ENCODE assay signal across 25 mouse cellular contexts in the genomic region with DNA sequence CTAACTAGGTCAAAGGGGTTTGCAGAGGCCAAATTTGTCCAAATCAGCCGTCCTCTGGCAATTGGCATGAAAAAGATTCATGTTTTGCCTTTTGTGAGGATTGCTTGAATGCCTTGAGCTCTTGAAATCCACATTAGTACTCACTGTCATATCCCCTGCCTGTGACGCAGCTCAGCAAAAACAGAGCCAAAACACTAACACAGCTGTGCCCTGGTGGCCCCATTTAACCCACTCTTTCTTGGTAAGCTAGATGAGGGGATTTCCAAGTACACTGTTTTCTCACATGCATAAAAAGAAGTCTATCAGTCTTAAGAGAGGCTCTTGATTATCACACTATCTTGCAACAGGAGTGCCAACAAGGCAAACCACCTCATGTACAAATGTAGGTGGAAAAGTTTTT.
DNase-seq lines count a peak whose midpoint lies in the region; ATAC-seq and TF ChIP-seq lines count a peak whose summit lies in the region.
"Had no signal": no experiment of that assay in that cellular context is flagged by ENCODE, and none has a peak within 500 bp of the region (broad histone marks: within the 10 kb centered on the region; RNA-seq: fewer than 3 reads in every experiment).

No protein-coding gene starts in this region.

- DNase-seq in lung, embryonic 14.5 days: peak; percentile 6
- DNase-seq in lung, adult 18-20 months: no peak
- peak; percentile 77 for DNase-seq in A20 (ENCODE audit: low read depth, low spot score)
- peak; percentile 10 for DNase-seq in brain, adult 2 months (ENCODE audit: low read depth, low spot score)
- no peak for DNase-seq in heart, adult 8-10 months (ENCODE audit: low spot score)
- DNase-seq in kidney, postnatal 36 days: no peak
- DNase-seq: adrenal gland, adult 8-10 months; adrenal gland, postnatal 14 days; adrenal gland, postnatal 36 days; cerebellum, adult 11-12 months; cerebellum, adult 2 months; cerebellum, adult 9-10 months; cerebellum, postnatal 10 days; cerebellum, postnatal 36 days; embryo, embryonic 11 days had no signal

- ATAC-seq in lung, embryonic 14.5 days (ENCODE audit: insufficient read depth): no peak
- ATAC-seq: activated CD4-positive, CD25-positive, alpha-beta regulatory T cell, adult 4 months; forebrain, embryonic 14.5 days; forebrain, embryonic 16.5 days; Patski had no signal

- no peak overlapping the region for H3K4me2 ChIP-seq in lung, embryonic 14.5 days
- H3K4me2 ChIP-seq: embryonic facial prominence, embryonic 13.5 days; embryonic facial prominence, embryonic 15.5 days; forebrain, embryonic 12.5 days had no signal

- H3K36me3 ChIP-seq in lung, embryonic 14.5 days (ENCODE audit: insufficient read depth): no peaks in the 10 kb centered on the region
- H3K36me3 ChIP-seq: embryonic facial prominence, embryonic 13.5 days; embryonic facial prominence, embryonic 15.5 days; forebrain, embryonic 10.5 days; forebrain, embryonic 12.5 days; G1E had no signal

- no peaks in the 10 kb centered on the region for H3K4me1 ChIP-seq in lung, embryonic 14.5 days (ENCODE audit: insufficient read depth)
- H3K4me1 ChIP-seq: embryonic facial prominence, embryonic 13.5 days; embryonic facial prominence, embryonic 15.5 days; forebrain, embryonic 10.5 days; forebrain, embryonic 12.5 days had no signal

- no peak overlapping the region for H3K4me3 ChIP-seq in lung, embryonic 14.5 days (ENCODE audit: low read depth, low read length)
- H3K4me3 ChIP-seq: embryonic facial prominence, embryonic 13.5 days; embryonic facial prominence, embryonic 15.5 days; erythroblast, embryonic 14.5 days; forebrain, embryonic 10.5 days; forebrain, embryonic 12.5 days had no signal

- no peak overlapping the region for H3K27ac ChIP-seq in lung, embryonic 14.5 days (ENCODE audit: low read depth)
- H3K27ac ChIP-seq: embryonic facial prominence, embryonic 13.5 days; embryonic facial prominence, embryonic 15.5 days; forebrain, embryonic 10.5 days; forebrain, embryonic 12.5 days had no signal

- no peaks in the 10 kb centered on the region for H3K9me3 ChIP-seq in lung, embryonic 14.5 days (ENCODE audit: low read depth, low read length)
- H3K9me3 ChIP-seq: embryonic facial prominence, embryonic 13.5 days; embryonic facial prominence, embryonic 15.5 days; forebrain, embryonic 10.5 days; forebrain, embryonic 12.5 days; G1E had no signal

- no peak for TF ChIP-seq CTCF in lung, embryonic 14.5 days (IDR thresholded peaks at IDR 0.05; ENCODE audit: low read depth)

- 34% methylated on average over 2 of the region's 2 CpGs for WGBS in lung, embryonic 14.5 days

- no peaks in the 10 kb centered on the region for H3K27me3 ChIP-seq in lung, embryonic 14.5 days (ENCODE audit: insufficient read depth, low read length)
- H3K27me3 ChIP-seq: embryonic facial prominence, embryonic 13.5 days; embryonic facial prominence, embryonic 15.5 days; forebrain, embryonic 12.5 days; Patski had no signal

- H3K9ac ChIP-seq in lung, embryonic 14.5 days: no peak overlapping the region
- H3K9ac ChIP-seq: embryonic facial prominence, embryonic 13.5 days; embryonic facial prominence, embryonic 15.5 days; forebrain, embryonic 12.5 days had no signal

Comparison
In these comparisons a context has a peak if more than half of its experiments do, and no peak if none do; other contexts are left out.
1. DNase-seq: peak in lung, embryonic 14.5 days (single experiment), A20 (single experiment) and brain, adult 2 months (single experiment); none in lung, adult 18-20 months (0 of 2), heart, adult 8-10 months (single experiment) and kidney, postnatal 36 days (0 of 2).